Mouse (Mus musculus): ENCODE measurements at regions not wholly inside any gene's neighbourhood (a gene's known extent, or its start where the extent isn't known, plus 50 kb on each side); places are given as distances from the start of the nearest gene placed in this dataset.
A peak's percentile ranks its signal among the peaks of the same experiment; 100 is the strongest.

DNA sequence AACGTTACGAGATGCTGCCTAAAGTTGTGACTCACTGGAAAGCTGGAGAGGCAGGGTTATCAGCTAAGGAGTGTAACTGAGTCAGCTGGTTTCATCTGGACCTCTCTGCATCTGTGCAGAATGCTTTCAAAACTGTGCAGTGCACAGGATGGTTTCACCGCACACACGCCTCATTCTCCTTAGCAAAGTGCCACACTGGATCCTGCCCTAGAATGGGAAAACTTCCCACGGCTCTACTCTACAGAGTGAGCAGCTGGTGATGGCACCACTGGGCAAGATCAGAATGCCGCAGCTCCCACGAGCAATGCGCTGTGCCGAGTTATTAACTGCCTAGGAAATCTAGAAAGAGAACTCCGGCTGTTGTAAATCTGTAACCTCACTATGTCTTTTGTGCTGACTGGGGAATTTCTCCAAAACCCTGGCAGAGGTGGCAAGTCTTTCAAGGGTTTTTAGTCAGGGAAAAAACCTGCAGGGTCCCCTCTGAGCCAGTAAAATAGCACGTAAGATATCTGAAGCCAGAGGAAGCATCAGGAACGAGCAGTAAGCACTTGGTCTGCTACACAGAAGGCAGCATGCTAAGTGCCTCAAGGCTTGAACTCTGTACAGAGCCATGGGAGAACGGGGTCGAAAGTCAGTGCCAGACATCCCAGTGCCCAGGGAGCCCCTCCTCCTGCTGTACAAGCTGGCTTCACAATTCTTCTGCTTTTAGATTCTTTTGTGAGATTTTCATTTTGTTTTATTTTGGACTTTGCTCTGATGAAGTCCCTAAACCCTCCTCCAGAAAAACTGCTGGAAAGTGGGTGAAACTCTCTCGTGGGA, 214.4 kb upstream of the Foxq1 start:
- no peak for TF ChIP-seq CTCF (IDR thresholded peaks at IDR 0.05; ENCODE audit: low read depth)
- DNase-seq (ENCODE audit: low spot score), result no peak
- no peak overlapping the region for H3K4me2 ChIP-seq (ENCODE audit: low read length)
- no peaks in the 10 kb centered on the region for H3K36me3 ChIP-seq (ENCODE audit: insufficient read depth, low read length)
- no peak overlapping the region for H3K9ac ChIP-seq (ENCODE audit: low read depth, low read length)
- ATAC-seq (replicated peaks; ENCODE audit: low FRiP score, low read depth), result no peak
- H3K4me3 ChIP-seq (replicated peaks; ENCODE audit: low read depth, low read length), result no peak overlapping the region
- H3K27me3 ChIP-seq (ENCODE audit: insufficient read depth, low read length), result no peaks in the 10 kb centered on the region
- no peaks in the 10 kb centered on the region for H3K9me3 ChIP-seq (replicated peaks; ENCODE audit: low read length)
- H3K27ac ChIP-seq, result peak overlapping the region; percentile 50
- H3K4me1 ChIP-seq (replicated peaks; ENCODE audit: insufficient read depth, low read length), result peaks cover 3% of the 10 kb centered on the region; the same call in 1 of the 2 replicates
- WGBS, result 54% methylated on average over 15 of the region's 15 CpGs

- WGBS, result 62% methylated on average over 1 of the region's 1 CpGs
- TF ChIP-seq CTCF (IDR thresholded peaks at IDR 0.05; ENCODE audit: low read depth), result no peak
Measured at GRCm38 (mm10) chr13:31346205-31346604, 209.7 kb upstream of the Foxq1 start.

GRCm38 (mm10) chr13:31347000-31347399, 208.9 kb upstream of the Foxq1 start:
- Histone ChIP-seq H3K27me3 (ENCODE audit: insufficient read depth, low read length) (no peaks in the 10 kb centered on the region), H3K36me3 (ENCODE audit: insufficient read depth, low read length) (no peaks in the 10 kb centered on the region), H3K9ac (ENCODE audit: low read depth, low read length) (no peak overlapping the region), H3K4me2 (ENCODE audit: low read length) (no peak overlapping the region), H3K9me3 (replicated peaks; ENCODE audit: low read length) (no peaks in the 10 kb centered on the region), H3K4me1 (replicated peaks; ENCODE audit: insufficient read depth, low read length) (no peaks in the 10 kb centered on the region), H3K4me3 (replicated peaks; ENCODE audit: low read depth, low read length) (no peak overlapping the region), H3K27ac (no peak overlapping the region)
- DNase-seq (ENCODE audit: low spot score) (no peak), ATAC-seq (replicated peaks; ENCODE audit: low FRiP score, low read depth) (no peak)
- TF ChIP-seq CTCF (IDR thresholded peaks at IDR 0.05; ENCODE audit: low read depth), result no peak
- 76% methylated on average over 2 of the region's 2 CpGs for WGBS

More at GRCm38 (mm10) chr13:31346205-31346604, 209.7 kb upstream of the Foxq1 start:
- DNase-seq (ENCODE audit: low spot score), result no peak
- Histone ChIP-seq H3K9ac (ENCODE audit: low read depth, low read length) (no peak overlapping the region), H3K27me3 (ENCODE audit: insufficient read depth, low read length) (no peaks in the 10 kb centered on the region), H3K9me3 (replicated peaks; ENCODE audit: low read length) (no peaks in the 10 kb centered on the region), H3K4me1 (replicated peaks; ENCODE audit: insufficient read depth, low read length) (0 out of 2 replicates have a peak, but pooled peaks cover 3% of the 10 kb centered on the region), H3K4me3 (replicated peaks; ENCODE audit: low read depth, low read length) (no peak overlapping the region), H3K27ac (no peak overlapping the region), H3K4me2 (ENCODE audit: low read length) (no peak overlapping the region), H3K36me3 (ENCODE audit: insufficient read depth, low read length) (no peaks in the 10 kb centered on the region)
- ATAC-seq (replicated peaks; ENCODE audit: low FRiP score, low read depth), result no peak

DNA sequence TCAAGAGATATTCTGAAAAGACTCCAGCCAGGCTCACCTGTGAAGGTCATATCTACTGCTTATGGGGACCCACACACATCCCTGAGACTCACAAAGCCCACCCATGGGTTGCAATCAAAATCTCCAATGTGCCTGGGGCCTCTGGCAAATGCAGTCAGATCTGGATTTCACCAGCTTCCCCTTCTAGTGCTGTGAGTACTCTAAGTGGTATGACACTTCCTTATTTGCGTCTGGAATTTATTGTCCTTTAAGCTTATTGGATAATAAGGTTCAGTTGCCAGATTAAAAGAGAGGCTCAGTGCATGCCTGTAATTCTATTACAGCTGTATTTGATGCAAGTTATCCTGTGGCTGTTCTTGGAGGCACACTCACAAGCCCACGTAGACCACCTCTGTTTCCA, 206.3 kb upstream of the Foxq1 start:
- Histone ChIP-seq H3K9ac (ENCODE audit: low read depth, low read length) (no peak overlapping the region), H3K4me2 (ENCODE audit: low read length) (no peak overlapping the region), H3K4me3 (replicated peaks; ENCODE audit: low read depth, low read length) (no peak overlapping the region), H3K36me3 (ENCODE audit: insufficient read depth, low read length) (no peaks in the 10 kb centered on the region), H3K4me1 (replicated peaks; ENCODE audit: insufficient read depth, low read length) (no peaks in the 10 kb centered on the region), H3K27ac (no peak overlapping the region), H3K27me3 (ENCODE audit: insufficient read depth, low read length) (no peaks in the 10 kb centered on the region), H3K9me3 (replicated peaks; ENCODE audit: low read length) (no peaks in the 10 kb centered on the region)
- 52% methylated on average over 2 of the region's 2 CpGs for WGBS
- TF ChIP-seq CTCF (IDR thresholded peaks at IDR 0.05; ENCODE audit: low read depth), result no peak
- no peak for DNase-seq (ENCODE audit: low spot score)
- no peak for ATAC-seq (replicated peaks; ENCODE audit: low FRiP score, low read depth)

DNA sequence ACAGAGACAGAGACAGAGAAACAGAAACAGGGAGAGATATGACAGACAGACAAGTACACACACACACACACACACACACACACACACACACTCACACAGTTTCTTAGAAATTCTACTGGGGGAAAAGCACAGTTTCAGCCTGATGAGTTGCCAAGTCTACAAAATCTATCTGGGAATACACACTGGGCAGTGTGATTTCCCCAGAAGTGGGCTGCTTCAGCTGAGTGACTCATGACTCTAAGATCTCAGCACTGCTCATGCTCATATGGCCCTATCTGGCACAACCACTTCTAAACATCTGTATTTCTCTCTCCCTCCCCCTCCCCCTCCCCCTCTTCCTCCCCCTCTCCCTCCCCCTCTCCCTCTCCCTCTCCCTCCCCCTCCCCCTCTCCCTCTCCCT, 204.5 kb upstream of the Foxq1 start:
- H3K36me3 ChIP-seq (ENCODE audit: insufficient read depth, low read length), result no peaks in the 10 kb centered on the region
- no peak overlapping the region for H3K9ac ChIP-seq (ENCODE audit: low read depth, low read length)
- no peak overlapping the region for H3K27ac ChIP-seq
- H3K4me3 ChIP-seq (replicated peaks; ENCODE audit: low read depth, low read length), result no peak overlapping the region
- H3K9me3 ChIP-seq (replicated peaks; ENCODE audit: low read length), result no peaks in the 10 kb centered on the region
- no peak overlapping the region for H3K4me2 ChIP-seq (ENCODE audit: low read length)
- no peaks in the 10 kb centered on the region for H3K27me3 ChIP-seq (ENCODE audit: insufficient read depth, low read length)
- ATAC-seq (replicated peaks; ENCODE audit: low FRiP score, low read depth) (no peak), DNase-seq (ENCODE audit: low spot score) (no peak)
- H3K4me1 ChIP-seq (replicated peaks; ENCODE audit: insufficient read depth, low read length), result no peaks in the 10 kb centered on the region
- no peak for TF ChIP-seq CTCF (IDR thresholded peaks at IDR 0.05; ENCODE audit: low read depth)

- H3K9me3 ChIP-seq (replicated peaks; ENCODE audit: low read length), result no peaks in the 10 kb centered on the region
- ATAC-seq (replicated peaks; ENCODE audit: low FRiP score, low read depth), result no peak
- H3K4me1 ChIP-seq (replicated peaks; ENCODE audit: insufficient read depth, low read length), result no peaks in the 10 kb centered on the region
- no peaks in the 10 kb centered on the region for H3K36me3 ChIP-seq (ENCODE audit: insufficient read depth, low read length)
- WGBS, result 80% methylated on average over 5 of the region's 5 CpGs
- no peak for DNase-seq (ENCODE audit: low spot score)
- no peak overlapping the region for H3K4me2 ChIP-seq (ENCODE audit: low read length)
- TF ChIP-seq CTCF (IDR thresholded peaks at IDR 0.05; ENCODE audit: low read depth), result peak; percentile 47
- H3K9ac ChIP-seq (ENCODE audit: low read depth, low read length), result no peak overlapping the region
- no peak overlapping the region for H3K4me3 ChIP-seq (replicated peaks; ENCODE audit: low read depth, low read length)
- no peak overlapping the region for H3K27ac ChIP-seq
- no peaks in the 10 kb centered on the region for H3K27me3 ChIP-seq (ENCODE audit: insufficient read depth, low read length)
Measured at GRCm38 (mm10) chr13:31352825-31353224, 203.1 kb upstream of the Foxq1 start.

Data from kidney, postnatal 0 days (tissue).